Mouse (Mus musculus) embryonic fibroblast, embryonic 13.5 days (primary cell): Measurements from ENCODE around the gene Ahctf1. TPM values are rescaled to one million over a fixed set of nuclear protein-coding genes. Genes with fewer than 3 reads are reported as not detected.
A peak's percentile ranks its signal among the peaks of the same experiment; 100 is the strongest.

ENCODE experiments used
- H3K27ac ChIP-seq: 2 replicates; pipeline ENCODE4 v1.5.1; 2012; ENCODE audit warnings: low read length, control low read depth, inconsistent platforms; ENCODE audit not compliant: insufficient read depth
- H3K4me1 ChIP-seq: 2 replicates; pipeline ENCODE4 v1.6.1; 2011; ENCODE audit warnings: low read length; ENCODE audit not compliant: control insufficient read depth, insufficient read depth
- H3K4me3 ChIP-seq: 2 replicates; pipeline ENCODE4 v1.5.1; 2011; ENCODE audit warnings: mild to moderate bottlenecking, control low read depth, low read length; ENCODE audit not compliant: insufficient read depth
- CTCF ChIP-seq: IDR thresholded peaks from 2 replicates; pipeline ENCODE4 v1.5.1; 2011; ENCODE audit warnings: mild to moderate bottlenecking, control low read depth, low read length, moderate library complexity, borderline replicate concordance; ENCODE audit not compliant: insufficient read depth
- POLR2A ChIP-seq: IDR thresholded peaks from 2 replicates; pipeline ENCODE4 v1.6.1; 2011; ENCODE audit warnings: low read depth, mild to moderate bottlenecking, control low read depth, low read length, moderate library complexity
- polyA plus RNA-seq: library from polyadenylated mRNA; stranded (reverse); fragments of >200 nt; gene quantifications from 2 replicates; pipeline ENCODE4 v1.2.4, GENCODE M21; 2011; ENCODE audit warnings: low read depth; ENCODE audit not compliant: missing spikeins, insufficient read length

Gene Ahctf1
- polyA plus RNA-seq, 1 experiment = 85.9 TPM

DNA sequence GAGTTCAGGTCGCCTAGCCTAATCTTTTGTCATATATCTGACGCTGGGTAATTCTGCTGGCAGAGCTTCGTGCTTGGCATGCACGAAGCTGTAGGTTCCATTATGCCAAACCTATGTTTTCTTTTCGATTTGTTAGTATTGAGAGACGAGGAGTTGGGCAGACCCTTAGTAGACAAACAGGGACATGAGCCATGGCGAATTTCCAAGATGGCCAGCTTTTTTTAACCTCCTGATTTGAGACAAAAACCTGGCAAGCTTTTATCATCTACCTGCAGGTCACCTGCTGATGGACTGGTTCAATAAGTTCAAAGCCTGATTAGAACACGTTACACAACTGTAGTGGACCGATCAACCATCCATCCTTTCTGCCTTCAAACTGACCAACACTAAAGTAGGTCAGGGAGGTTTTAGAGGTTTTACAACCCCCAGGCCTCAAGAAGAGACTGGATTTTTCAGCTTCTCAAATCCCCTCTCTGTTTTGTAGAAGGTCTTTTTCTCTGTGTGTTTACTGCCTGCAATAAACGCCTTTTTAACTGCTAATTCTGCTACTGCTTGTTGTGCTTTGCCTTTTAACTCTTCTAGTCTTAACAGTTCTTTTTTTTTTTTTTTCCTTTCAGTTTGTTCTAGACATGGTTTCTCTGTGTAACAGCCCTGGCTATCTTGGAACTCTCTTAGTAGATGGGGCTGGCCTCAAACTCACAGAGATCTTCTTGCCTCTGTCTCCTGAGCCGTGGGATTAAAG is 831 bp upstream of the Ahctf1 start:
- no peaks in the 10 kb centered on the region for H3K4me1 ChIP-seq
- H3K4me3 ChIP-seq = peak overlapping the region; percentile 23; the same call in 1 of the 2 replicates
- TF ChIP-seq POLR2A (no peak), CTCF (no peak)
- H3K27ac ChIP-seq = peak overlapping the region; percentile 57

DNA sequence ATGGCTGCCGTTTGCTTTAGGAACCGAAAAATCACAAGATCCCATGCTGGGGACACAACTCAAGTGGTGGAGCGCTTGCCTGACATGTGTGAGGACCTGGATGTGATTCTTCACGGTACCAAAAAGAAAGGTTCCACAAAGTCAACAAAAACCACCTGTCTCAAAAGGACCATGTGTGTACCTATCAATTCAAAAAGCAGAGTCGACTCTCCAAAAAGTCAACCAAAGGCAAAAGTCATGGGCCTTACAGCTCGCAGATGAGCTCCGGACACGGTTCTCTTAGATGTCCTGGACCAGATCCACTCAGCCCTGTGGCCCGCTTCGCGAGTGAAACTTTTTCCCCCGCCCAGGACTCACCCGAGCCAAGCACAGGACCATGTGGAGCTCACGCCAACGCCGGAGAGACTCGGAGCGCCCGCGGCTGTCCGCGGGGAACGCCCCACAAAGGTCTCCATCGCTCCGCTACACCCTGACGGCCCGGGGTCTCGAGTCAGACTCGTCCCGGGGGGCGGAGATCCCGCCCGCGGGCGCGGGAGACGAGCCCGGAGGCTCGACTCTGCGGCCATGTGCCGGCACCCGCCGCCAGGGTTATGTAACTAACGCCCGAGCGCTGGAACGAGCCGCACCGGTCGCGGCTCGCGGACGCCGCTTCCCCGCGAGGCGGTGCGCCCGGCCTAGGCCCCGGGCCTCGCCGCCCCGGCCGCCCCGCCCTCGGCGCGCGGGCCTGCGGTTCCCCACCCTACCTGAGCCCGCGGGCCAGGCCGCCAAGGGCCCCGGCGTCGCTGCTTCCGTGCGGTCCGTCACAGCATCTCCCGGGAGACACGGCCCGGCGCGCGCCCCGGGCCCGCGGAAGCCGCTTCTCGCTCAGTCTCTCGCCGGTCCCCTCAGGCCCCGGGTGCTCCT is 619 bp downstream of the Ahctf1 start, which contains the start of gene Gm10518:
Gm10518 (plus strand) TSS at position 767 of the 903 bp plus-strand sequence.
- Histone ChIP-seq H3K27ac (peak within 1 kb of the TSS; percentile 95), H3K4me1 (no peaks in the 10 kb centered on the region), H3K4me3 (peak within 1 kb of the TSS; percentile 97)
- TF ChIP-seq POLR2A (no peak), CTCF (no peak)

DNA sequence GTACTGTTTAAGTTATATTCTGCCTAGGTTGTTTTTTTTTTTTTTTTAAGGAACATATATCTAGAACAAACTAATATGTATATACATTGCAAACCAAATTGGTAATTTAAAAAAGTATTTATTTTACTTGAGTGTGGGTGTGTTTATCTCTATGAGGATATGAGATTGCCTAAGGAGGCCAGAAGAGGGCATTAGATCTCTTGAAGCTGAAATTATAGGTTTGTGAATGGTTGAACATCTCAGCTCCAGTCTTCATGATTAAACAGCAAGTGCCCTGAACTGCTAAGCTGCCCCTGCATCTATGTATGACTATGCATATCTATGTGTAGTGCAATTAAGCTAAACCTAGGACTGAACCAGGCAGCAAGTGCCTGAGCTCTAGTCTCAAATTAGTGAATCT is 4.7 kb downstream of the Ahctf1 start:
- Histone ChIP-seq H3K4me3 (no peak overlapping the region), H3K4me1 (no peaks in the 10 kb centered on the region), H3K27ac (no peak overlapping the region)
- TF ChIP-seq CTCF = no peak
- TF ChIP-seq POLR2A = no peak

DNA sequence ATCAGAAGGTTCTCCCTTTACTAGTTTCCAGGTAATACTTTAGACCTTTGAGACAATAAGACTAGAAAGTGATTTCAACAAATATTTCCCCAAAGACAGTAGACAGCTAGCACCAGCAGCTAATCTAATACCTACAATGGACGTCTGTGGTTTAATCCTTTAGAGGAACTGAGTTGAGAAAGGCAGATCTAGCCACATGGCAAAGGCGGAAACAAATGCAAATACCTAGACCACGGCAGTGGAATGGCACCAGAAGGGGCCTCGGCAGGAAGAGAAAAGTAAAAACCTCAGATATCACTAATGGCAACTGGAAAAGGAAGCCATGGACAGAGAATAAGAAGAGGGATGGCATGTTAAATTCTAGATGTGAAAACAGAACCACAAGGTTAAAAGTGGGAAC is 16.2 kb downstream of the Ahctf1 start:
- Histone ChIP-seq H3K4me1 (no peaks in the 10 kb centered on the region), H3K4me3 (no peak overlapping the region), H3K27ac (no peak overlapping the region)
- TF ChIP-seq POLR2A (no peak), CTCF (no peak)

DNA sequence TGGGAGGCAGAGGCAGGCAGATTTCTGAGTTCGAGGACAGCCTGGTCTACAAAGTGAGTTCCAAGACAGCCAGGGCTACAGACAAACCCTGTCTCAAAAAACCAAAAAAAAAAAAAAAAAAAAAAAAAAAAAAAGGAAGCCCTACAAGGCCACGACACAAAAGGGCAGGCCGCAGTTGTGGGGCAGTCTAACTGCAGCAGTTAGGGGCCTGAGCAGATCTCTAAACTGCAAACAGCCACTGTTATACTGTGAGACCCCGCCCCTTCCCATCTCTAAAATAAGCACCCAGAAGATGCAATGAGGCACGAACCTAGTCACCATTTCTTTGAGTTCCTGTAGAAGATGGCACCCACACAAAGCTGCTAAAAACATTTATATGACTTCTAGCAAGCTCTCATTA is 18.0 kb downstream of the Ahctf1 start:
- no peaks in the 10 kb centered on the region for H3K4me1 ChIP-seq
- no peak overlapping the region for H3K27ac ChIP-seq
- TF ChIP-seq POLR2A = no peak
- H3K4me3 ChIP-seq = no peak overlapping the region

DNA sequence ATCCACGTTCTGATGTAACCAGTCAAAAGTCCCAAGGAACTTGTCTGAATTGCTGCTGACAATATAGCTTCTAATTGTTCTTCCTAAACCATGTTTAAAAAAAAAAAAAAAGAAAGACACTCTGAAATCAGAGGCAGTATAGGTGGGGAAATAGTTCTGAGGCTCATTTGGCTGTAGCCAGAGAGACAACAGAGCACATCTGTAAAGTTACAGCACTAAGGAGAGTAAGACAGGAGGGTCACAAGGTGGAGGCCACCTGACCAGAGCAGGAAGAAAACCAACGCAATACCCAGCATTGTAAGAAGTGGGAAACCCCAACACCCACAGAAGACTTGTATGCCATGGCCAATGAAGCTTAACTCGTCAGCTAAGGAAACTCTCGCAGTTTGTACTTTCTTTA is 19.4 kb downstream of the Ahctf1 start:
- Histone ChIP-seq H3K4me1 (no peaks in the 10 kb centered on the region), H3K27ac (no peak overlapping the region), H3K4me3 (no peak overlapping the region)
- TF ChIP-seq CTCF (no peak), POLR2A (no peak)

DNA sequence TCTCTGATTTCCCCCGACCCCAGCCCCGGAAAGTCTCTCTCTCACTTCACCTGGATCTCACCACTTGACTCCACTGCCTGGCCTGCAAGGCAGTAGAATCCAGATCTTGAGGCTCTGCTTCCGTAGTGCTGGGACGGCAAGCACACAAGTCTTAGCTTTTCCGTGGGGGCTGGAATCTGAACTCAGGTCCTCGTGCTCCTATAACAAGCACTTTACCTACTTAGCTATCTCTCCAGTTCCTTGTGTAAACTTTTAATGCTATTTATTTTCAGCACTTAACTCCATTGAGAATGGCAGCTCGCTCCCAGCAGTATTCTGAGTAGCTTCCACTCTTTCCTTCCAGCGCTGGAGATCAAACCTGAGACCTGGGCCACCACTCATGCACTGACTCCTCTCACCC is 26.6 kb downstream of the Ahctf1 start:
- TF ChIP-seq POLR2A = no peak
- no peak for TF ChIP-seq CTCF
- H3K27ac ChIP-seq = no peak overlapping the region
- no peaks in the 10 kb centered on the region for H3K4me1 ChIP-seq
- H3K4me3 ChIP-seq = no peak overlapping the region

DNA sequence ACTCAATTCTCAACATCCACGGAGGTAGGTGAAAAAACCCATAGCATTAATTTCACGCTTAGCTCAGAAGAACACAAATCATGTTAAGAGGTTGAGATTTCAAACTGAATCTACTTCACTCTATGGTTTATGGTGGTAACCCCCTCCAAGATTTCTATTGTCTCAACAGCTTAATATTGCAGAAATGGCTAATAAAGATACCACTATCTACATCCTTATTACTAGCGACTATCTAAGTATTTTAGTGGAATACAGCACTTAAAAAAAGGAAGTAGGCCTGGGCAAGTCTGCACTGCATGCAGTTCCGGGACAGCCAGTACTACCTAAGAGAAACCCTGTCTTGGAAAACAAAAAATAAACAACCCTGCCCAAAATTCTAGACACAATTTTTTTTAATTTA is 42.9 kb downstream of the Ahctf1 start:
- no peak for TF ChIP-seq CTCF
- TF ChIP-seq POLR2A = no peak
- H3K27ac ChIP-seq = no peak overlapping the region
- no peak overlapping the region for H3K4me3 ChIP-seq
- no peaks in the 10 kb centered on the region for H3K4me1 ChIP-seq

- no peak overlapping the region for H3K4me3 ChIP-seq
- no peak for TF ChIP-seq CTCF
- TF ChIP-seq POLR2A = no peak
- no peaks in the 10 kb centered on the region for H3K4me1 ChIP-seq
- H3K27ac ChIP-seq = no peak overlapping the region
Measured at GRCm38 (mm10) chr1:179760086-179760485, 43.4 kb downstream of the Ahctf1 start.

- H3K27ac ChIP-seq = no peak overlapping the region
- no peaks in the 10 kb centered on the region for H3K4me1 ChIP-seq
- TF ChIP-seq CTCF (no peak), POLR2A (no peak)
- H3K4me3 ChIP-seq = no peak overlapping the region
Measured at GRCm38 (mm10) chr1:179756477-179756876, 47.0 kb downstream of the Ahctf1 start.
